Mouse (Mus musculus): ENCODE measurements around the gene Haspin. TPM values are rescaled to one million over a fixed set of nuclear protein-coding genes. Genes with fewer than 3 reads are reported as not detected.
A peak's percentile ranks its signal among the peaks of the same experiment; 100 is the strongest.

The Haspin gene
- polyA plus RNA-seq, 1 experiment from 2014 or later, result 11.2 TPM

GRCm38 (mm10) chr11:73159957-73160810 lies 22.1 kb upstream of the Haspin start, which contains the start of gene P2rx5:
Gene P2rx5 (plus strand): TSS chr11:73160421.
- 2% methylated on average over 49 of the region's 49 CpGs for WGBS (ENCODE audit: insufficient replicate concordance)
- peak within 1 kb of the TSS; percentile 69 for H3K9ac ChIP-seq (ENCODE audit: low read depth, low read length)
- H3K4me3 ChIP-seq (ENCODE audit: low read depth, low read length), result peak within 1 kb of the TSS; percentile 49
- H3K9me3 ChIP-seq (replicated peaks; ENCODE audit: control insufficient read depth, low read length), result no peaks in the 10 kb centered on the region
- no peaks in the 10 kb centered on the region for H3K36me3 ChIP-seq (ENCODE audit: control insufficient read depth, insufficient read depth, low read length)
- peaks cover 5% of the 10 kb centered on the region; the same call in 1 of the 2 replicates for H3K4me1 ChIP-seq (ENCODE audit: control insufficient read depth, insufficient read depth, low read length)
- peak within 1 kb of the TSS; percentile 73 for H3K4me2 ChIP-seq
- 0 out of 2 replicates have a peak, but pooled peaks have one; percentile 63 for ATAC-seq (replicated peaks; ENCODE audit: insufficient number of reproducible peaks, low FRiP score, low TSS enrichment)
- no peak within 1 kb of the TSS for H3K27ac ChIP-seq (ENCODE audit: low read depth, low read length)
- peaks cover 33% of the 10 kb centered on the region for H3K27me3 ChIP-seq (ENCODE audit: control insufficient read depth, insufficient read depth, low read length)

- no peaks in the 10 kb centered on the region for H3K9me3 ChIP-seq (replicated peaks; ENCODE audit: control insufficient read depth, low read length)
- no peak for ATAC-seq (replicated peaks; ENCODE audit: insufficient number of reproducible peaks, low FRiP score, low TSS enrichment)
- no peak overlapping the region for H3K4me2 ChIP-seq
- H3K27me3 ChIP-seq (ENCODE audit: control insufficient read depth, insufficient read depth, low read length), result peaks cover 26% of the 10 kb centered on the region
- H3K9ac ChIP-seq (ENCODE audit: low read depth, low read length), result no peak overlapping the region
- no peaks in the 10 kb centered on the region for H3K4me1 ChIP-seq (ENCODE audit: control insufficient read depth, insufficient read depth, low read length)
- no peaks in the 10 kb centered on the region for H3K36me3 ChIP-seq (ENCODE audit: control insufficient read depth, insufficient read depth, low read length)
- no peak overlapping the region for H3K27ac ChIP-seq (ENCODE audit: low read depth, low read length)
- WGBS (ENCODE audit: insufficient replicate concordance), result 70% methylated on average over 6 of the region's 6 CpGs
- no peak overlapping the region for H3K4me3 ChIP-seq (ENCODE audit: low read depth, low read length)
These were observed 17.0 kb upstream of the Haspin start for GRCm38 (mm10) chr11:73155071-73155470.

DNA sequence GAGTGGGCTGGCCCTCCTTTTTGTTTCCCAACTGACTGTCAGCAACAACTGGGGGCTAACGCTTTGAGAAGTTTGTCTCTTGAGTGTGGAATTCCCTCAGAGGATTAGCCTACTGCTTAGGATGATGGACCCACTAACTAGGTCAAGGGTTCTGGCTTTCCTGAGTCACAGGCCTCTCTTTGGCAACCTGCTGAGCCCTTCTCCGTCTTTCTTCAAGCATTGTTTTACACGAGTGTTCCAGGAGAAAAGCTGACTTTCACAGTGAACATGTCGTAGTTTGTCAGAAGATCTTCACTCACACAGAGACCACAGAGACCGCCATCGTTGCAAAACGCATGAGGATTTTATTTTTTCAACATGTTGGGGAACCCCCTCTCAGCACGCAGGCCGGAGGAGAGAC lies 10.1 kb upstream of the Haspin start:
- Histone ChIP-seq H3K4me3 (ENCODE audit: low read depth, low read length) (no peak overlapping the region), H3K4me2 (no peak overlapping the region), H3K36me3 (ENCODE audit: control insufficient read depth, insufficient read depth, low read length) (no peaks in the 10 kb centered on the region), H3K27me3 (ENCODE audit: control insufficient read depth, insufficient read depth, low read length) (no peaks in the 10 kb centered on the region), H3K27ac (ENCODE audit: low read depth, low read length) (no peak overlapping the region), H3K9me3 (replicated peaks; ENCODE audit: control insufficient read depth, low read length) (no peaks in the 10 kb centered on the region), H3K9ac (ENCODE audit: low read depth, low read length) (no peak overlapping the region), H3K4me1 (ENCODE audit: control insufficient read depth, insufficient read depth, low read length) (no peaks in the 10 kb centered on the region; the same call in 1 of the 2 replicates)
- WGBS (ENCODE audit: insufficient replicate concordance), result 79% methylated on average over 9 of the region's 9 CpGs
- ATAC-seq (replicated peaks; ENCODE audit: insufficient number of reproducible peaks, low FRiP score, low TSS enrichment), result no peak

GRCm38 (mm10) chr11:73146975-73147365 lies 8.9 kb upstream of the Haspin start:
- no peaks in the 10 kb centered on the region for H3K36me3 ChIP-seq (ENCODE audit: control insufficient read depth, insufficient read depth, low read length)
- ATAC-seq (replicated peaks; ENCODE audit: insufficient number of reproducible peaks, low FRiP score, low TSS enrichment), result no peak
- H3K4me3 ChIP-seq (ENCODE audit: low read depth, low read length), result no peak overlapping the region
- H3K27me3 ChIP-seq (ENCODE audit: control insufficient read depth, insufficient read depth, low read length), result no peaks in the 10 kb centered on the region
- no peaks in the 10 kb centered on the region; the same call in 1 of the 2 replicates for H3K4me1 ChIP-seq (ENCODE audit: control insufficient read depth, insufficient read depth, low read length)
- H3K9me3 ChIP-seq (replicated peaks; ENCODE audit: control insufficient read depth, low read length), result no peaks in the 10 kb centered on the region
- no peak overlapping the region for H3K27ac ChIP-seq (ENCODE audit: low read depth, low read length)
- no peak overlapping the region for H3K4me2 ChIP-seq
- WGBS (ENCODE audit: insufficient replicate concordance), result 38% methylated on average over 7 of the region's 7 CpGs
- no peak overlapping the region for H3K9ac ChIP-seq (ENCODE audit: low read depth, low read length)

DNA sequence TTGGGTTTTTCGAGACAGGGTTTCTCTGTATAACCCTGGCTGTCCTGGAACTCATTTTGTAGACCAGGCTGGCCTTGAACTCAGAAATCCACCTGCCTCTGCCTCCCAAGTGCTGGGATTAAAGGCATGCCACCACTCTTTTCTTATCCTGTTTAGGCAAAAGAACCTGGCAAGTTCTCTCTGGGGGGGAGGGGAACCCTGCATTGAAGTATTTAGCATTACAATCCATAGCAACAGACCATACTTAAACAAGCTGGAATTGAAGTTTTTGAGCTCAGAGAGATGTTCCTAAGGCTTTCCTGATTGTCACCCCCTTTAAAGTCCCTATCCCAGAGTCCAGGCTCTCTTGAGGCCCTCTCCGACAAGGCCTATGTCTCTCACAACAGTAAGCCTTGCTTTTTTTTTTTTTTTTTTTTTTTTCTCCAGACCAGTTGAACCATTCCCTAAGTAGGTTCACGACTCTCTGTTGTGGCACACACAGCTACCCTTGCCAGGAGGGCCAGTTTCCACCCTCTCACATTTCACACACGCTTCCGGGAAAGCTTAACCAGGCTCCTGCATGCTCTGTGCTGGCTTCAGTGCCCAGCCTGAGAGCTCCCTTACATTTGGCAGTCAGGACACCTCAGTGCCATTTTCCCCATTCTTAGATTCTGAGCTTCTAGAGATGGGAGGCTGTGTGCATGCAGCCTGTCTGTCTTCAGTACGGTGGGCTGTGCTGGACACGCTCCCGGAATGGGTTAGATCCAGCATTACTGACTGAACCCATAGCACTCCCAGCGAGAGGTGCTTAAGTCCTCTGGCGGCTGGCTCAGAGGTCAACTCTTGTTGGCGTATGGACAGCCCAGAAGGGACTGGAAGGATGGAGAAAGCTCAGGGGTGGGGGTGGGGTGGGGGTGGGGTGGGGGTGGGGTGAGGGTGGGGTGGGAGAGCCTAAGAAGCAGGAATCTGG lies 8.2 kb upstream of the Haspin start:
- WGBS (ENCODE audit: insufficient replicate concordance), result 55% methylated on average over 11 of the region's 11 CpGs

GRCm38 (mm10) chr11:73144261-73144681 lies 6.2 kb upstream of the Haspin start:
- 68% methylated on average over 1 of the region's 1 CpGs for WGBS (ENCODE audit: insufficient replicate concordance)
- no peak for ATAC-seq (replicated peaks; ENCODE audit: insufficient number of reproducible peaks, low FRiP score, low TSS enrichment)
- H3K4me1 ChIP-seq (ENCODE audit: control insufficient read depth, insufficient read depth, low read length), result no peaks in the 10 kb centered on the region; the same call in 1 of the 2 replicates
- no peaks in the 10 kb centered on the region for H3K9me3 ChIP-seq (replicated peaks; ENCODE audit: control insufficient read depth, low read length)
- H3K4me2 ChIP-seq, result no peak overlapping the region
- H3K4me3 ChIP-seq (ENCODE audit: low read depth, low read length), result no peak overlapping the region
- no peaks in the 10 kb centered on the region for H3K27me3 ChIP-seq (ENCODE audit: control insufficient read depth, insufficient read depth, low read length)
- no peaks in the 10 kb centered on the region for H3K36me3 ChIP-seq (ENCODE audit: control insufficient read depth, insufficient read depth, low read length)
- H3K9ac ChIP-seq (ENCODE audit: low read depth, low read length), result no peak overlapping the region
- H3K27ac ChIP-seq (ENCODE audit: low read depth, low read length), result no peak overlapping the region

More for the DNA sequence above, 8.2 kb upstream of the Haspin start:
- no peak overlapping the region for H3K27ac ChIP-seq (ENCODE audit: low read depth, low read length)
- no peak for ATAC-seq (replicated peaks; ENCODE audit: insufficient number of reproducible peaks, low FRiP score, low TSS enrichment)
- no peaks in the 10 kb centered on the region for H3K36me3 ChIP-seq (ENCODE audit: control insufficient read depth, insufficient read depth, low read length)
- H3K4me2 ChIP-seq, result no peak overlapping the region
- no peak overlapping the region for H3K9ac ChIP-seq (ENCODE audit: low read depth, low read length)
- no peaks in the 10 kb centered on the region for H3K27me3 ChIP-seq (ENCODE audit: control insufficient read depth, insufficient read depth, low read length)
- no peaks in the 10 kb centered on the region for H3K9me3 ChIP-seq (replicated peaks; ENCODE audit: control insufficient read depth, low read length)
- H3K4me1 ChIP-seq (ENCODE audit: control insufficient read depth, insufficient read depth, low read length), result no peaks in the 10 kb centered on the region; the same call in 1 of the 2 replicates
- H3K4me3 ChIP-seq (ENCODE audit: low read depth, low read length), result no peak overlapping the region

- H3K4me3 ChIP-seq (ENCODE audit: low read depth, low read length), result peak overlapping the region; percentile 93
- no peaks in the 10 kb centered on the region for H3K9me3 ChIP-seq (replicated peaks; ENCODE audit: control insufficient read depth, low read length)
- WGBS (ENCODE audit: insufficient replicate concordance), result 41% methylated on average over 11 of the region's 11 CpGs
- no peak overlapping the region for H3K27ac ChIP-seq (ENCODE audit: low read depth, low read length)
- H3K4me2 ChIP-seq, result peak overlapping the region; percentile 69
- peak overlapping the region; percentile 86 for H3K9ac ChIP-seq (ENCODE audit: low read depth, low read length)
- H3K27me3 ChIP-seq (ENCODE audit: control insufficient read depth, insufficient read depth, low read length), result no peaks in the 10 kb centered on the region
- peaks cover 20% of the 10 kb centered on the region for H3K4me1 ChIP-seq (ENCODE audit: control insufficient read depth, insufficient read depth, low read length)
- no peak for ATAC-seq (replicated peaks; ENCODE audit: insufficient number of reproducible peaks, low FRiP score, low TSS enrichment)
- H3K36me3 ChIP-seq (ENCODE audit: control insufficient read depth, insufficient read depth, low read length), result no peaks in the 10 kb centered on the region
These were observed 978 bp downstream of the Haspin start for GRCm38 (mm10) chr11:73137116-73137515.

GRCm38 (mm10) chr11:73136587-73136986 lies 1.5 kb downstream of the Haspin start:
- Histone ChIP-seq H3K9me3 (replicated peaks; ENCODE audit: control insufficient read depth, low read length) (no peaks in the 10 kb centered on the region), H3K27me3 (ENCODE audit: control insufficient read depth, insufficient read depth, low read length) (no peaks in the 10 kb centered on the region), H3K4me1 (ENCODE audit: control insufficient read depth, insufficient read depth, low read length) (peaks cover 20% of the 10 kb centered on the region), H3K9ac (ENCODE audit: low read depth, low read length) (peak overlapping the region; percentile 86), H3K4me3 (ENCODE audit: low read depth, low read length) (peak overlapping the region; percentile 93), H3K27ac (ENCODE audit: low read depth, low read length) (no peak overlapping the region), H3K4me2 (peak overlapping the region; percentile 69), H3K36me3 (ENCODE audit: control insufficient read depth, insufficient read depth, low read length) (no peaks in the 10 kb centered on the region)
- ATAC-seq (replicated peaks; ENCODE audit: insufficient number of reproducible peaks, low FRiP score, low TSS enrichment), result no peak
- 80% methylated on average over 6 of the region's 6 CpGs for WGBS (ENCODE audit: insufficient replicate concordance)
